Mouse (Mus musculus): ENCODE results near the gene Col15a1. TPM values are rescaled to one million over a fixed set of nuclear protein-coding genes. Genes with fewer than 3 reads are reported as not detected.

Gene Col15a1
- polyA plus RNA-seq, 1 experiment from 2014 or later, result 18.3 TPM

DNA sequence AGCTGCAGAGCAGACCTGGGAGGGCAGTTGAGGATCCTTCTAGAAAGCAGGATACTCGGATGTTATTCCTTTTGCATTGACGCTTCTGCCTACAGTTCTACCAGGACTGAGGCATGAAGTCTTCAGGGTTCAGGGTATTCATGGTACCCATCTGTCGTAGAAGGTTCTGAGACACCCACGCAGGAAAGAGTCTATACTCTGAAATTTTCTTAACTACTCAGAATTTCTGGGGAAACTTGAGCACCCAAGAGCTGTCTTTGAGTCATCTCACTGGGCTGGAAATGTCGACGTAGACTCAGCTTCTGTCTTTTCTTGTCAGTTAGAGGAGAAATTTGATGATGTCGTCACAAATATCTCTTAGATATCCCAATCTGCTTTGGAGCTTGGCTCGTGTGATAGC lies 65.8 kb downstream of the Col15a1 start:
- Histone ChIP-seq H3K36me3 (no peaks in the 10 kb centered on the region), H3K27ac (no peak overlapping the region), H3K9ac (no peak overlapping the region), H3K9me3 (no peaks in the 10 kb centered on the region), H3K4me3 (no peak overlapping the region), H3K27me3 (no peaks in the 10 kb centered on the region), H3K4me2 (no peak overlapping the region), H3K4me1 (0 out of 2 replicates have a peak, but pooled peaks cover 3% of the 10 kb centered on the region)
- no peak for ATAC-seq (ENCODE audit: insufficient number of reproducible peaks, insufficient read depth, low FRiP score, low TSS enrichment, low read depth)
- WGBS, result 84% methylated on average over 8 of the region's 8 CpGs

- Histone ChIP-seq H3K4me1 (0 out of 2 replicates have a peak, but pooled peaks cover 3% of the 10 kb centered on the region), H3K4me2 (no peak overlapping the region), H3K27ac (no peak overlapping the region), H3K9me3 (no peaks in the 10 kb centered on the region), H3K36me3 (no peaks in the 10 kb centered on the region), H3K27me3 (no peaks in the 10 kb centered on the region), H3K9ac (no peak overlapping the region), H3K4me3 (no peak overlapping the region)
- ATAC-seq (ENCODE audit: insufficient number of reproducible peaks, insufficient read depth, low FRiP score, low TSS enrichment, low read depth), result no peak
- 92% methylated on average over 2 of the region's 2 CpGs for WGBS
Observed at GRCm38 (mm10) chr4:47274911-47275310, 67.0 kb downstream of the Col15a1 start.

DNA sequence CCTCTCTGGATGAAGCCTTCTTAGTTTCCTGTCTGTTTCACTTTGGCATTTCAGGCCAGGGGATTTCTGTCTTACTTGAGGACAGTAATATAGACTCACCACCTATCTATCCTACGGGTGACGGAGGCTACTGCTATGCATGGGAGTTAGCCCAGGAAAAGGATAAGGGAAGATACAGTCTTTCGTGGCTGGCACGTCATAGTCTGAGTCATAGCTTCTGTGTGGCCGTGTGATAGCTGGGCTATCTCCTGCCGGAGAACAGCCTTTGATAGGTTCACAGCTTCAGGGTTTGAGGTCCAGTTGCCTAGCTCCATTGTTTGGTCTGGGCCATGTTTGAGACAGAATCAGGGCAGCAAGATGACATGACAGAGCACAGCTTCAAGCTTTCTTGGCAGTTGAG lies 70.4 kb downstream of the Col15a1 start:
- Histone ChIP-seq H3K4me3 (no peak overlapping the region), H3K9me3 (no peaks in the 10 kb centered on the region), H3K27me3 (no peaks in the 10 kb centered on the region), H3K4me1 (0 out of 2 replicates have a peak, but pooled peaks cover 3% of the 10 kb centered on the region), H3K9ac (no peak overlapping the region), H3K27ac (no peak overlapping the region), H3K36me3 (no peaks in the 10 kb centered on the region), H3K4me2 (no peak overlapping the region)
- 93% methylated on average over 6 of the region's 6 CpGs for WGBS
- no peak for ATAC-seq (ENCODE audit: insufficient number of reproducible peaks, insufficient read depth, low FRiP score, low TSS enrichment, low read depth)

GRCm38 (mm10) chr4:47279085-47279707 lies 71.2 kb downstream of the Col15a1 start:
- Histone ChIP-seq H3K9me3 (no peaks in the 10 kb centered on the region), H3K4me2 (no peak overlapping the region), H3K4me1 (0 out of 2 replicates have a peak, but pooled peaks cover 3% of the 10 kb centered on the region), H3K4me3 (no peak overlapping the region), H3K36me3 (no peaks in the 10 kb centered on the region), H3K9ac (no peak overlapping the region), H3K27ac (no peak overlapping the region), H3K27me3 (no peaks in the 10 kb centered on the region)
- WGBS, result 46% methylated on average over 10 of the region's 10 CpGs
- ATAC-seq (ENCODE audit: insufficient number of reproducible peaks, insufficient read depth, low FRiP score, low TSS enrichment, low read depth), result 0 out of 2 replicates have a peak, but pooled peaks have one; percentile 32

GRCm38 (mm10) chr4:47280126-47280525 lies 72.2 kb downstream of the Col15a1 start:
- Histone ChIP-seq H3K4me1 (peaks cover 11% of the 10 kb centered on the region), H3K36me3 (no peaks in the 10 kb centered on the region), H3K4me3 (no peak overlapping the region), H3K27me3 (no peaks in the 10 kb centered on the region), H3K27ac (no peak overlapping the region), H3K9me3 (no peaks in the 10 kb centered on the region), H3K4me2 (no peak overlapping the region), H3K9ac (no peak overlapping the region)
- no peak for ATAC-seq (ENCODE audit: insufficient number of reproducible peaks, insufficient read depth, low FRiP score, low TSS enrichment, low read depth)
- WGBS, result 85% methylated on average over 5 of the region's 5 CpGs

GRCm38 (mm10) chr4:47281920-47282682 lies 74.1 kb downstream of the Col15a1 start:
- peaks cover 15% of the 10 kb centered on the region for H3K4me1 ChIP-seq
- no peak overlapping the region for H3K9ac ChIP-seq
- no peak for ATAC-seq (ENCODE audit: insufficient number of reproducible peaks, insufficient read depth, low FRiP score, low TSS enrichment, low read depth)
- H3K36me3 ChIP-seq, result no peaks in the 10 kb centered on the region
- no peaks in the 10 kb centered on the region for H3K27me3 ChIP-seq
- H3K4me2 ChIP-seq, result no peak overlapping the region
- no peak overlapping the region for H3K27ac ChIP-seq
- 67% methylated on average over 6 of the region's 6 CpGs for WGBS
- no peaks in the 10 kb centered on the region for H3K9me3 ChIP-seq
- H3K4me3 ChIP-seq, result no peak overlapping the region

DNA sequence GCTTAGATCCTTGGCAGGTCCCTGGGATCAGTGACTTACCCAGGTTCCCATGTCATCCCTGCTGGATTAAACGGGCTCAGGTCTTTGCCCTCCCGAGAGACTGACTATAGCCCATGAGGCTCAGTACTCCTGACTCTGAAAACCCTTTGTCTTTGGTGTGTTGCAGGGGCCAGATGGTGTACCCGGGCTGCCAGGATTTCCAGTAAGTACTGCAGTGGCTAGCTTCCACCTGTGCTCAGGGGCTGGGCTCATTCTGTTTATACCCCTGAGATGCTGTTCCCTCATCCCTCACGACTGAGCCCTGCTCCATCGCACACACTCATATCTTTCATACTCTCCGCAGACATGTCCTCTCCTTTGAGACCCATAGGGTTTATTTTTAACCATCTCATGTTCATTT lies 76.3 kb downstream of the Col15a1 start:
- Histone ChIP-seq H3K27me3 (no peaks in the 10 kb centered on the region), H3K9me3 (no peaks in the 10 kb centered on the region), H3K4me2 (no peak overlapping the region), H3K36me3 (no peaks in the 10 kb centered on the region), H3K9ac (no peak overlapping the region), H3K4me3 (no peak overlapping the region), H3K27ac (no peak overlapping the region), H3K4me1 (peaks cover 15% of the 10 kb centered on the region)
- WGBS, result 63% methylated on average over 6 of the region's 6 CpGs
- no peak for ATAC-seq (ENCODE audit: insufficient number of reproducible peaks, insufficient read depth, low FRiP score, low TSS enrichment, low read depth)

- H3K36me3 ChIP-seq, result no peaks in the 10 kb centered on the region
- H3K4me1 ChIP-seq, result peaks cover 15% of the 10 kb centered on the region
- H3K27me3 ChIP-seq, result no peaks in the 10 kb centered on the region
- no peaks in the 10 kb centered on the region for H3K9me3 ChIP-seq
- H3K4me3 ChIP-seq, result no peak overlapping the region
- no peak for ATAC-seq (ENCODE audit: insufficient number of reproducible peaks, insufficient read depth, low FRiP score, low TSS enrichment, low read depth)
- no peak overlapping the region for H3K9ac ChIP-seq
- WGBS, result 30% methylated on average over 9 of the region's 9 CpGs
- H3K4me2 ChIP-seq, result no peak overlapping the region
- peak overlapping the region; percentile 44; the same call in 1 of the 2 replicates for H3K27ac ChIP-seq
Observed at GRCm38 (mm10) chr4:47284874-47285273, 76.9 kb downstream of the Col15a1 start.

GRCm38 (mm10) chr4:47286599-47287147 lies 78.7 kb downstream of the Col15a1 start:
- H3K4me3 ChIP-seq, result no peak overlapping the region
- 90% methylated on average over 3 of the region's 3 CpGs for WGBS
- H3K4me2 ChIP-seq, result no peak overlapping the region
- ATAC-seq (ENCODE audit: insufficient number of reproducible peaks, insufficient read depth, low FRiP score, low TSS enrichment, low read depth), result no peak
- H3K27ac ChIP-seq, result no peak overlapping the region
- no peaks in the 10 kb centered on the region for H3K9me3 ChIP-seq
- H3K27me3 ChIP-seq, result no peaks in the 10 kb centered on the region
- H3K4me1 ChIP-seq, result peaks cover 15% of the 10 kb centered on the region
- H3K36me3 ChIP-seq, result no peaks in the 10 kb centered on the region
- H3K9ac ChIP-seq, result no peak overlapping the region

DNA sequence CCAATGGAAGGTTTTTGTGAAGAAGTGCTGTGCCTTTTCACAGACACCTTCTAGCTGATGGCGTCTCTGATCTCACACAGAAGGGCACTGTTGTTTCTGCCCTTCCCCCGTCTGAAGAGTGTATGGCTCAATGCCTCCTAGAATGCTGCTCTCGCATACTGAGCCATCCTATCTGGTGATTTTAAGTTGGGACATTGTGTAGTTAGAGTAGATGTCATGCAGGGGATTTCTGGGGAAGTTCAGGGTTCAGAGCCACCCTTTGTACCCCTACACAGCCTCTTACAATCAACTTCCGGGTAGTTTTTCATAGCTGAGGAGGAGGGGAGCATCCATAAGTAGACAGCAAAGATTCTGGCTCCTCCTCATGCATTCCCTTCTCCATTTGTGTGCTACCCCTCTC lies 79.5 kb downstream of the Col15a1 start:
- no peaks in the 10 kb centered on the region for H3K27me3 ChIP-seq
- H3K36me3 ChIP-seq, result no peaks in the 10 kb centered on the region
- H3K27ac ChIP-seq, result no peak overlapping the region
- ATAC-seq (ENCODE audit: insufficient number of reproducible peaks, insufficient read depth, low FRiP score, low TSS enrichment, low read depth), result no peak
- no peak overlapping the region for H3K4me3 ChIP-seq
- H3K9me3 ChIP-seq, result no peaks in the 10 kb centered on the region
- no peak overlapping the region for H3K9ac ChIP-seq
- H3K4me1 ChIP-seq, result peaks cover 17% of the 10 kb centered on the region
- 66% methylated on average over 4 of the region's 4 CpGs for WGBS
- H3K4me2 ChIP-seq, result no peak overlapping the region

DNA sequence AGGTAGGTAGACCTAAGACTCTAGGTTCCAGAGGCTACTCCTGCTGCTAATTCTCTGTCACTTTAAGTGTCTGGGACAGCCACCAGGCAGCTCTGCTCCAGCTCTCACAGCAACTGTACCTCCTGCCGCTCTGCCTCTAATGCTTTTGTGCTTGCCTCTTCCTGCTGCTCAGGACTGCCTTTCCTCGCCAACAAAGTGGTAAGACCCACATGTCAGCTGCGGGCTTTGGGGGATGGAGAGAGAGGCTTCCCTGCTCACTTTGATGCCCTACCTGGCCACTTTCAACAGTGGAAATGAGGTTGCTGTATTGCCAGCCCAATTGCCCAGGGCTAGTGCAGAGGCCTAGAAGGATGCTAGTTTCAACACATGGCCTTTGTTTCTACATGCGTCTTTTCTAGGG lies 80.3 kb downstream of the Col15a1 start:
- no peaks in the 10 kb centered on the region for H3K36me3 ChIP-seq
- no peak overlapping the region for H3K4me3 ChIP-seq
- H3K9ac ChIP-seq, result no peak overlapping the region
- no peaks in the 10 kb centered on the region for H3K9me3 ChIP-seq
- ATAC-seq (ENCODE audit: insufficient number of reproducible peaks, insufficient read depth, low FRiP score, low TSS enrichment, low read depth), result no peak
- H3K27ac ChIP-seq, result no peak overlapping the region
- H3K4me1 ChIP-seq, result peaks cover 25% of the 10 kb centered on the region
- no peak overlapping the region for H3K4me2 ChIP-seq
- no peaks in the 10 kb centered on the region for H3K27me3 ChIP-seq
- WGBS, result 54% methylated on average over 4 of the region's 4 CpGs

DNA sequence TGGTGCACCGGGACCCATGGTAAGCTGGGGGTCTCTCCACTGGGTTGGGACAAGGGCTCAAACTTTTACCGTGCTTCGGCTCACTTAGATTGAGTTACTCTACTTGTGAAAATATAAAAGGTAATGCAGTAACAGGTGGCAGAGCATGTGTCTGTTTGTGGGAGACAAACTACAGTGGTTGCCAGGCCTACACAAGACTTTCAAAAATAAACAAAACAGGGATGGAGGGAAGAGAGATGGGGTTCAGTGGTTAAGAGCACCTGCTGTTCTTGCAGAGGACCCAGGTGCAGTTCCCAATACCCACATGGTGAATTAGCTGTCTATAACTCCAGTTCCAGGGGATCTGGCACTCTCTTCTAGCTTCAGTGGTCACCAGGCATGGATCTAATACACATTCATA lies 81.6 kb downstream of the Col15a1 start:
- no peak overlapping the region for H3K4me3 ChIP-seq
- H3K4me1 ChIP-seq, result peaks cover 29% of the 10 kb centered on the region
- no peak overlapping the region for H3K27ac ChIP-seq
- H3K27me3 ChIP-seq, result no peaks in the 10 kb centered on the region
- H3K36me3 ChIP-seq, result no peaks in the 10 kb centered on the region
- ATAC-seq (ENCODE audit: insufficient number of reproducible peaks, insufficient read depth, low FRiP score, low TSS enrichment, low read depth), result no peak
- H3K4me2 ChIP-seq, result no peak overlapping the region
- no peaks in the 10 kb centered on the region for H3K9me3 ChIP-seq
- 88% methylated on average over 3 of the region's 3 CpGs for WGBS
- no peak overlapping the region for H3K9ac ChIP-seq
